Mouse (Mus musculus): ENCODE results near the gene Vmn1r149. TPM values are rescaled to one million over a fixed set of nuclear protein-coding genes. Genes with fewer than 3 reads are reported as not detected.

The Vmn1r149 gene
- polyA plus RNA-seq (2017; shearing (Covaris generic)): not detected

DNA sequence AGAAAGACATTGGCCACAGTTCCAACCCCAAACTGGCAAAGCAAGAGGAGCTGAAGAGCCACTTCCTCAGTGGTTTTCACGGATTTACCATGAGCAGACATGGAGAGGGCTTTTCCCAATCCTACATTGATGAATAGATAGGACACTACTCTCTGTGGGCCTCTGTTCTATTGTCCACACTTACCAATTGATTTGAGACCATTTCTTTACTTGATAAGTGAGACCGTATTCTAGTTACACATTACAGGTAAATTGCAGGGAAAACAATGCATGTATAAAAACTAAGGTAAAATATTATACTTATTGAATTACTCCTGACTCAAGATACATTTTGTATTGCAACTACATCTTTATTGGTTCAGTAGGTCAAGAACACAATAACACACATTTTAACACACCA is at the start of gene Vmn1r149:
Vmn1r149 (minus strand) TSS at position 101 of the 400 bp plus-strand sequence.

DNA sequence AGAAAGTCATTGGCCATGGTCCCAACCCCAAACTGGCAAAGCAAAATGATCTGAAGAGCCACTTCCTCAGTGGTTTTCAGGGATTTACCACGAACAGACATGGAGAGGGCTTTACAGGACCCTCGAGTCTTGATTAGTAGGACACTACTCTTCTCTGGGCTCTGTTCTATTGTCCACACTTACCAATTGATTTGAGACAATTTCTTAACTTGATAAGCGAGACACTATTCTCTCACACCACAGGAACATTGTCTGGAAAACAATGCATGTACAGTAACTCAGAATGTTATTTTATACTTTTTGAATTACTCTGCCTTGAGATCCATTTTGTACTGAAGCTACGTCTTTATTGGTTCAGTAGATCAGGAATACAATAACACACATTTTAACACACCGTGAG is 25.9 kb upstream of the Vmn1r149 start, which contains the start of gene Gm10665:
Gm10665 (minus strand) TSS at position 101 of the 400 bp plus-strand sequence.

DNA sequence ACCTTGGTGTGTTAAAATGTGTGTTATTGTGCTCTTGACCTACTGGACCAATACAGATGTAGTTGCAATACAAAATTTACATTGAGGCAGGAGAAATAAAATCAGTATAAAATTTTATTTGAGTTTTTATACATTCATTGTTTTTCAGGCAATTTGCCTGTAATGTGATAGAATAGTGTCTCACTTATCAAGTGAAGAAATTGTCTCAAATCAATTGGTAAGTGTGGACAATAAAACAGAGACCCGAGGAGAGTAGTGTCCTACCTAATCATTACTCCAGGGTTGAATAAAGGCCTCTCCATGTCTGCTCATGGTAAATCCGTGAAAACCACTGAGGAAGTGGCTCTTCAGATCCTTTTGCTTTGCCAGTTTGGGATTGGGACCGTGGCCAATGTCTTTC is 24.7 kb downstream of the Vmn1r149 start, which contains the start of gene Vmn1r148:
Vmn1r148 (plus strand) TSS at position 301 of the 400 bp plus-strand sequence.

Other genes with a start within 250 kb of the Vmn1r149 start
- not detected for gene Vmn1r143, start 248.9 kb downstream of the Vmn1r149 start, polyA plus RNA-seq (2017; shearing (Covaris generic))
- not detected for gene Gm8653, start 237.0 kb downstream of the Vmn1r149 start, polyA plus RNA-seq (2017; shearing (Covaris generic))
- gene Gm8453, start 208.7 kb downstream of the Vmn1r149 start, polyA plus RNA-seq (2017; shearing (Covaris generic)): not detected
- not detected for gene Gm4187, start 108.5 kb downstream of the Vmn1r149 start, polyA plus RNA-seq (2017; shearing (Covaris generic))
- gene Gm8660, start 67.2 kb downstream of the Vmn1r149 start, polyA plus RNA-seq (2017; shearing (Covaris generic)): not detected
- gene Vmn1r148, start 24.6 kb downstream of the Vmn1r149 start, polyA plus RNA-seq (2017; shearing (Covaris generic)): not detected
- gene Gm10665, start 25.8 kb upstream of the Vmn1r149 start, polyA plus RNA-seq (2017; shearing (Covaris generic)): not detected
- not detected for gene Vmn1r151, start 61.4 kb upstream of the Vmn1r149 start, polyA plus RNA-seq (2017; shearing (Covaris generic))
- gene Vmn1r152, start 84.7 kb upstream of the Vmn1r149 start, polyA plus RNA-seq (2017; shearing (Covaris generic)): under 1 TPM in 1 of 2 experiments, not detected in 1; 0.41 TPM
- gene Gm8677, start 96.7 kb upstream of the Vmn1r149 start, polyA plus RNA-seq (2017; shearing (Covaris generic)): not detected
- not detected for gene Gm4201, start 127.1 kb upstream of the Vmn1r149 start, polyA plus RNA-seq (2017; shearing (Covaris generic))
- under 1 TPM in 1 of 2 experiments, not detected in 1; 0.36 TPM for gene Gm4565, start 149.9 kb upstream of the Vmn1r149 start, polyA plus RNA-seq (2017; shearing (Covaris generic))
- under 1 TPM; 0.27 to 0.29 TPM for gene Vmn1r155, start 219.8 kb upstream of the Vmn1r149 start, polyA plus RNA-seq (2017; shearing (Covaris generic))